In genomic region chr16:13588182-13589048, GRCm38 (mm10) we compare ENCODE assay signal across 11 mouse cellular contexts.
DNase-seq lines count a peak whose midpoint lies in the region; ATAC-seq and TF ChIP-seq lines count a peak whose summit lies in the region.
"Had no signal": no experiment of that assay in that cellular context is flagged by ENCODE, and none has a peak within 500 bp of the region (broad histone marks: within the 10 kb centered on the region; RNA-seq: fewer than 3 reads in every experiment).

No protein-coding gene starts in this region.

- peaks cover 5% of the 10 kb centered on the region; the same call in 1 of the 2 replicates for H3K36me3 ChIP-seq in heart, embryonic 14.5 days (ENCODE audit: control insufficient read depth, insufficient read depth, low read length)
- no peaks in the 10 kb centered on the region for H3K36me3 ChIP-seq in midbrain, postnatal 0 days (ENCODE audit: insufficient read depth, low read length)
- no peaks in the 10 kb centered on the region for H3K36me3 ChIP-seq in midbrain, embryonic 15.5 days (replicated peaks)
- 0 out of 2 replicates have a peak, but pooled peaks cover 3% of the 10 kb centered on the region for H3K36me3 ChIP-seq in lung, postnatal 0 days (ENCODE audit: insufficient read depth, low read length)

- intact Hi-C loops in heart, postnatal 36 days (cut with DNase I): no loop called here
- intact Hi-C loops in left cerebral cortex, adult 2 months (cut with DNase I): no loop called here

- peaks cover 7 to 17% of the 10 kb centered on the region in 2 experiments for H3K4me1 ChIP-seq in heart, embryonic 14.5 days (ENCODE audit: control insufficient read depth in 2 of 2, insufficient read depth in 2 of 2, low read length in 2 of 2)
- no peaks in the 10 kb centered on the region for H3K4me1 ChIP-seq in midbrain, postnatal 0 days (ENCODE audit: insufficient read depth, low read length)
- H3K4me1 ChIP-seq in midbrain, embryonic 15.5 days: no peaks in the 10 kb centered on the region
- H3K4me1 ChIP-seq in lung, postnatal 0 days (ENCODE audit: insufficient read depth, low read depth, low read length): peaks cover 23% of the 10 kb centered on the region

- peak; percentile 87 for TF ChIP-seq EP300 in lung, postnatal 0 days (IDR thresholded peaks at IDR 0.05)

- H3K9ac ChIP-seq in heart, embryonic 14.5 days (ENCODE audit: low read length): no peak overlapping the region
- no peak overlapping the region for H3K9ac ChIP-seq in midbrain, postnatal 0 days (replicated peaks; ENCODE audit: low read length, poor library complexity, severe bottlenecking)
- H3K9ac ChIP-seq in midbrain, embryonic 15.5 days: no peak overlapping the region
- H3K9ac ChIP-seq in lung, postnatal 0 days (replicated peaks; ENCODE audit: low read depth): 0 out of 2 replicates have a peak overlapping the region, but pooled peaks have one; percentile 8
- H3K9ac ChIP-seq: liver, embryonic 14.5 days had no signal

- ATAC-seq in heart, embryonic 14.5 days (ENCODE audit: insufficient number of reproducible peaks, insufficient read depth, low FRiP score, low read depth): peak; percentile 39
- ATAC-seq in midbrain, postnatal 0 days (ENCODE audit: low FRiP score): no peak
- ATAC-seq in midbrain, embryonic 15.5 days (replicated peaks): no peak
- peak; percentile 77 for ATAC-seq in lung, postnatal 0 days

- 74% methylated on average over 5 of the region's 5 CpGs for WGBS in heart, embryonic 14.5 days
- 81% methylated on average over 5 of the region's 5 CpGs for WGBS in midbrain, postnatal 0 days
- WGBS in midbrain, embryonic 15.5 days: 84% methylated on average over 5 of the region's 5 CpGs
- WGBS in lung, postnatal 0 days: 45% methylated on average over 5 of the region's 5 CpGs

- H3K4me3 ChIP-seq in heart, embryonic 14.5 days (ENCODE audit: control insufficient read depth in 1 of 2, insufficient read depth in 1 of 2, low read depth in 1 of 2, low read length in 2 of 2): no peak overlapping the region
- H3K4me3 ChIP-seq in midbrain, postnatal 0 days (ENCODE audit: low read depth, low read length): no peak overlapping the region
- H3K4me3 ChIP-seq in midbrain, embryonic 15.5 days: no peak overlapping the region
- H3K4me3 ChIP-seq in lung, postnatal 0 days (ENCODE audit: low read depth, low read length): no peak overlapping the region
- no peak overlapping the region for H3K4me3 ChIP-seq in left cerebral cortex, adult 2 months

- 0 out of 2 replicates have a peak, but pooled peaks cover 2% of the 10 kb centered on the region for H3K9me3 ChIP-seq in heart, embryonic 14.5 days (ENCODE audit: control insufficient read depth, low read length)
- H3K9me3 ChIP-seq in midbrain, postnatal 0 days (ENCODE audit: low read length): no peaks in the 10 kb centered on the region
- H3K9me3 ChIP-seq in midbrain, embryonic 15.5 days: no peaks in the 10 kb centered on the region
- no peaks in the 10 kb centered on the region for H3K9me3 ChIP-seq in lung, postnatal 0 days (ENCODE audit: low read length)

- no peak overlapping the region for H3K4me2 ChIP-seq in heart, embryonic 14.5 days (ENCODE audit: low read length)
- H3K4me2 ChIP-seq in midbrain, postnatal 0 days (ENCODE audit: low read depth, low read length, poor library complexity, severe bottlenecking): no peak overlapping the region
- H3K4me2 ChIP-seq in midbrain, embryonic 15.5 days: no peak overlapping the region
- H3K4me2 ChIP-seq in lung, postnatal 0 days (replicated peaks; ENCODE audit: low read depth, low read length): no peak overlapping the region

- DNase-seq in heart, postnatal 36 days: no peak
- peak; percentile 23 for DNase-seq in midbrain, postnatal 0 days (ENCODE audit: low spot score)
- peak; percentile 84 for DNase-seq in lung, postnatal 0 days (ENCODE audit: low spot score)
- no peak for DNase-seq in left cerebral cortex, adult 18-20 months (ENCODE audit: low spot score in 2 of 2)
- DNase-seq in left cerebral cortex, adult 2 months (ENCODE audit: extremely low spot score in 1 of 2, low spot score in 2 of 2): no peak
- no peak for DNase-seq in embryo, embryonic 11 days
- DNase-seq: kidney, adult 18-20 months; thymus, postnatal 25 days had no signal

- no peaks in the 10 kb centered on the region for H3K27me3 ChIP-seq in heart, embryonic 14.5 days (ENCODE audit: control insufficient read depth, insufficient read depth, low read length)
- no peaks in the 10 kb centered on the region for H3K27me3 ChIP-seq in midbrain, postnatal 0 days (ENCODE audit: insufficient read depth, low read length)
- no peaks in the 10 kb centered on the region for H3K27me3 ChIP-seq in midbrain, embryonic 15.5 days (replicated peaks)
- no peaks in the 10 kb centered on the region for H3K27me3 ChIP-seq in lung, postnatal 0 days (replicated peaks; ENCODE audit: insufficient read depth, low read length)

- peak overlapping the region; percentile 66 to 71; a peak in 3 of 4 replicates for H3K27ac ChIP-seq in heart, embryonic 14.5 days (replicated peaks in 1 of 2; ENCODE audit: control insufficient read depth in 1 of 2, insufficient read depth in 1 of 2, low read depth in 2 of 2, low read length in 2 of 2)
- H3K27ac ChIP-seq in midbrain, postnatal 0 days (ENCODE audit: low read depth, low read length): no peak overlapping the region
- no peak overlapping the region for H3K27ac ChIP-seq in midbrain, embryonic 15.5 days
- H3K27ac ChIP-seq in lung, postnatal 0 days (ENCODE audit: low read length): peak overlapping the region; percentile 83
- H3K27ac ChIP-seq in left cerebral cortex, adult 2 months: no peak overlapping the region
- H3K27ac ChIP-seq: liver, embryonic 14.5 days had no signal

- TF ChIP-seq CTCF in midbrain, postnatal 0 days (IDR thresholded peaks at IDR 0.05): no peak
- TF ChIP-seq CTCF in lung, postnatal 0 days (IDR thresholded peaks at IDR 0.05): peak; percentile 40
- no peak for TF ChIP-seq CTCF in left cerebral cortex, adult 2 months (IDR thresholded peaks at IDR 0.05)

Comparison
In these comparisons a context has a peak if more than half of its experiments do, and no peak if none do; other contexts are left out.
1. ATAC-seq: peak in heart, embryonic 14.5 days (single experiment) and lung, postnatal 0 days (single experiment); none in midbrain, postnatal 0 days (single experiment) and midbrain, embryonic 15.5 days (single experiment).
2. H3K27ac ChIP-seq: peak in heart, embryonic 14.5 days (2 of 2) and lung, postnatal 0 days (single experiment); none in midbrain, postnatal 0 days (single experiment), midbrain, embryonic 15.5 days (single experiment) and left cerebral cortex, adult 2 months (single experiment).
3. DNase-seq: peak in midbrain, postnatal 0 days (single experiment) and lung, postnatal 0 days (single experiment); none in heart, postnatal 36 days (0 of 2), left cerebral cortex, adult 18-20 months (0 of 2), left cerebral cortex, adult 2 months (0 of 2) and embryo, embryonic 11 days (single experiment).